Mouse (Mus musculus): ENCODE results near the gene Trappc3l. TPM values are rescaled to one million over a fixed set of nuclear protein-coding genes. Genes with fewer than 3 reads are reported as not detected.
"Not testable (repeated sequence)": the region's sequence is repeated elsewhere in the genome, so short reads cannot be mapped to it uniquely, and the experiment has no call there.

Trappc3l gene
- total RNA-seq (2021) = under 1 TPM; 0.34 to 0.62 TPM

GRCm38 (mm10) chr10:34037401-34037800 is at the start of gene Trappc3l:
TSS of gene Trappc3l (plus strand) at chr10:34037597.
- no peak for DNase-seq (ENCODE audit: low spot score in 2 of 2)
- intact Hi-C loops (cut with DNase I) = loop anchor here (2.0 to 10.0 kb wide), 3 partner anchors 59 to 289 kb away; partner anchors contain the start of genes Calhm5 and Dse

GRCm38 (mm10) chr10:33996686-33997085 is 40.7 kb upstream of the Trappc3l start:
- intact Hi-C loops (cut with DNase I) = not testable (repeated sequence)

GRCm38 (mm10) chr10:33998397-33998796 is 39.0 kb upstream of the Trappc3l start:
- no peak for DNase-seq (ENCODE audit: low spot score in 2 of 2)
- intact Hi-C loops (cut with DNase I) = no loop called here

More at GRCm38 (mm10) chr10:33996686-33997085, 40.7 kb upstream of the Trappc3l start:
- not testable (repeated sequence) for DNase-seq (ENCODE audit: low spot score in 2 of 2)

- intact Hi-C loops (cut with DNase I) = no loop called here
- no peak for DNase-seq (ENCODE audit: low spot score in 2 of 2)
Measured at GRCm38 (mm10) chr10:34012581-34012980, 24.8 kb upstream of the Trappc3l start.

GRCm38 (mm10) chr10:34013241-34013640 is 24.2 kb upstream of the Trappc3l start:
- intact Hi-C loops (cut with DNase I) = no loop called here
- no peak for DNase-seq (ENCODE audit: low spot score in 2 of 2)

GRCm38 (mm10) chr10:34018746-34019301 is 18.6 kb upstream of the Trappc3l start:
- DNase-seq (ENCODE audit: low spot score in 2 of 2) = no peak
- intact Hi-C loops (cut with DNase I) = loop anchor here (5.0 kb wide), 2 partner anchors 263 to 278 kb away; partner anchors contain the start of genes Tspyl1 and Tspyl4

- intact Hi-C loops (cut with DNase I) = loop anchor here (5.0 kb wide), 2 partner anchors 263 to 278 kb away; partner anchors contain the start of genes Tspyl1 and Tspyl4
- peak; percentile 98 to 99 for DNase-seq (ENCODE audit: low spot score in 2 of 2)
Measured at GRCm38 (mm10) chr10:34019302-34020075, 17.9 kb upstream of the Trappc3l start, which contains the start of gene Rwdd1. TSS of gene Rwdd1 (minus strand) at chr10:34019624.

GRCm38 (mm10) chr10:34030322-34030721 is 7.1 kb upstream of the Trappc3l start:
- no peak for DNase-seq (ENCODE audit: low spot score in 2 of 2)
- intact Hi-C loops (cut with DNase I) = loop anchor here (5.0 to 10.0 kb wide), 2 partner anchors 174 to 252 kb away; partner anchors contain the start of genes Dse and Tspyl1

- intact Hi-C loops (cut with DNase I) = loop anchor here (5.0 to 10.0 kb wide), 2 partner anchors 171 to 249 kb away; partner anchors contain the start of genes Dse and Tspyl1
- peak; percentile 64 to 69 for DNase-seq (ENCODE audit: low spot score in 2 of 2)
Measured at GRCm38 (mm10) chr10:34033630-34034305, 3.6 kb upstream of the Trappc3l start.

- DNase-seq (ENCODE audit: low spot score in 2 of 2) = no peak
- intact Hi-C loops (cut with DNase I) = loop anchor here (2.0 to 10.0 kb wide), 3 partner anchors 60 to 290 kb away; partner anchors contain the start of genes Calhm5 and Dse
Measured at GRCm38 (mm10) chr10:34036587-34036986, 810 bp upstream of the Trappc3l start.

- no peak for DNase-seq (ENCODE audit: low spot score in 2 of 2)
- intact Hi-C loops (cut with DNase I) = no loop called here
Measured at GRCm38 (mm10) chr10:34044210-34044609, 6.8 kb downstream of the Trappc3l start, which contains the start of gene Calhm4. TSS of gene Calhm4 (minus strand) at chr10:34044310.

- intact Hi-C loops (cut with DNase I) = no loop called here
- DNase-seq (ENCODE audit: low spot score in 2 of 2) = no peak
Measured at GRCm38 (mm10) chr10:34053987-34054386, 16.6 kb downstream of the Trappc3l start.

- intact Hi-C loops (cut with DNase I) = no loop called here
Measured at GRCm38 (mm10) chr10:34066591-34066990, 29.2 kb downstream of the Trappc3l start.

GRCm38 (mm10) chr10:34069606-34070005 is 32.2 kb downstream of the Trappc3l start:
- intact Hi-C loops (cut with DNase I) = no loop called here
- DNase-seq (ENCODE audit: low spot score in 2 of 2) = no peak

More at GRCm38 (mm10) chr10:34066591-34066990, 29.2 kb downstream of the Trappc3l start:
- DNase-seq (ENCODE audit: low spot score in 2 of 2) = no peak

GRCm38 (mm10) chr10:34070999-34071492 is 33.6 kb downstream of the Trappc3l start:
- intact Hi-C loops (cut with DNase I) = no loop called here
- DNase-seq (ENCODE audit: low spot score in 2 of 2) = no peak

- intact Hi-C loops (cut with DNase I) = no loop called here
- no peak for DNase-seq (ENCODE audit: low spot score in 2 of 2)
Measured at GRCm38 (mm10) chr10:34071650-34072049, 34.3 kb downstream of the Trappc3l start.

GRCm38 (mm10) chr10:34074522-34075200 is 37.3 kb downstream of the Trappc3l start:
- no peak for DNase-seq (ENCODE audit: low spot score in 2 of 2)
- intact Hi-C loops (cut with DNase I) = no loop called here

GRCm38 (mm10) chr10:34086514-34086913 is 49.1 kb downstream of the Trappc3l start:
- intact Hi-C loops (cut with DNase I) = no loop called here
- no peak for DNase-seq (ENCODE audit: low spot score in 2 of 2)

- intact Hi-C loops (cut with DNase I) = no loop called here
- no peak for DNase-seq (ENCODE audit: low spot score in 2 of 2)
Measured at GRCm38 (mm10) chr10:34088515-34088914, 51.1 kb downstream of the Trappc3l start.
